Mouse (Mus musculus): ENCODE results near the gene Pygo2.

Gene Pygo2

GRCm38 (mm10) chr3:89430171-89431159 lies at the start of gene Pygo2:
Gene Pygo2 (plus strand): TSS chr3:89430214.
- DNase-seq (ENCODE audit: low read depth, low spot score): peak; percentile 80

GRCm38 (mm10) chr3:89380291-89380690 lies 49.7 kb upstream of the Pygo2 start:
- DNase-seq (ENCODE audit: low read depth, low spot score): no peak

GRCm38 (mm10) chr3:89380711-89381110 lies 49.3 kb upstream of the Pygo2 start:
- DNase-seq (ENCODE audit: low read depth, low spot score): no peak

- DNase-seq (ENCODE audit: low read depth, low spot score): no peak
Observed at GRCm38 (mm10) chr3:89381233-89381632, 48.8 kb upstream of the Pygo2 start.

GRCm38 (mm10) chr3:89382033-89382882 lies 47.8 kb upstream of the Pygo2 start:
- DNase-seq (ENCODE audit: low read depth, low spot score): no peak

- no peak for DNase-seq (ENCODE audit: low read depth, low spot score)
Observed at GRCm38 (mm10) chr3:89382950-89383349, 47.1 kb upstream of the Pygo2 start.

GRCm38 (mm10) chr3:89383651-89384255 lies 46.3 kb upstream of the Pygo2 start:
- no peak for DNase-seq (ENCODE audit: low read depth, low spot score)

GRCm38 (mm10) chr3:89384331-89385076 lies 45.5 kb upstream of the Pygo2 start:
- peak; percentile 84 for DNase-seq (ENCODE audit: low read depth, low spot score)

- no peak for DNase-seq (ENCODE audit: low read depth, low spot score)
Observed at GRCm38 (mm10) chr3:89385451-89385850, 44.6 kb upstream of the Pygo2 start.

- no peak for DNase-seq (ENCODE audit: low read depth, low spot score)
Observed at GRCm38 (mm10) chr3:89386438-89387420, 43.3 kb upstream of the Pygo2 start.

GRCm38 (mm10) chr3:89387632-89388031 lies 42.4 kb upstream of the Pygo2 start:
- no peak for DNase-seq (ENCODE audit: low read depth, low spot score)

GRCm38 (mm10) chr3:89388134-89388881 lies 41.7 kb upstream of the Pygo2 start:
- DNase-seq (ENCODE audit: low read depth, low spot score): no peak

- no peak for DNase-seq (ENCODE audit: low read depth, low spot score)
Observed at GRCm38 (mm10) chr3:89388901-89389740, 40.9 kb upstream of the Pygo2 start.

- DNase-seq (ENCODE audit: low read depth, low spot score): no peak
Observed at GRCm38 (mm10) chr3:89390111-89390515, 39.9 kb upstream of the Pygo2 start.

- DNase-seq (ENCODE audit: low read depth, low spot score): no peak
Observed at GRCm38 (mm10) chr3:89390699-89391662, 39.0 kb upstream of the Pygo2 start.

- peak; percentile 57 for DNase-seq (ENCODE audit: low read depth, low spot score)
Observed at GRCm38 (mm10) chr3:89391663-89392511, 38.1 kb upstream of the Pygo2 start.
